Mouse (Mus musculus): ENCODE data around the gene Tgfbr2. TPM values are rescaled to one million over a fixed set of nuclear protein-coding genes. Genes with fewer than 3 reads are reported as not detected.
A peak's percentile ranks its signal among the peaks of the same experiment; 100 is the strongest.
"Not testable (repeated sequence)": the region's sequence is repeated elsewhere in the genome, so short reads cannot be mapped to it uniquely, and the experiment has no call there.

Tgfbr2 gene
- polyA plus RNA-seq, 1 experiment, result 48.4 TPM

DNA sequence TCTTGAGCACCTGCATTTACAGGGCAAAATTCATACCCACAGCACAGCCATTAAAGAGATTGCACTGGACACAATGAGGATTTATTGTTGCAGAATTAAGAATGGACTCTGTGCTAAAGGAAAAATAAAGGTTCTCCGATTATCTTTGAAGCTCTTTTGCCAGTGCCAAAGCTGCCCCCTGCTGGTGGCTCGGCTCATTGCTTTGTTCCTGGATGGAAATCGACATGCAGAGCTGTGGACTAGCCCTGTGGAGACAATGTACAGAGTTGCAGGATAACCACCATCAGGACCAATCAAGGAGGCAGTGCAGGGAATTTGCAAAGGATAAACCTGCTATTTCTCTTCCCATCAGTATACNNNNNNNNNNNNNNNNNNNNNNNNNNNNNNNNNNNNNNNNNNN, 133.4 kb downstream of the Tgfbr2 start:
- H3K79me2 ChIP-seq (ENCODE audit: control insufficient read depth, insufficient read depth), result no peaks in the 10 kb centered on the region
- H3K27me3 ChIP-seq (ENCODE audit: control insufficient read depth, insufficient read depth, insufficient read length), result no peaks in the 10 kb centered on the region
- no peak overlapping the region for H3K4me3 ChIP-seq
- H3K36me3 ChIP-seq (ENCODE audit: control insufficient read depth, insufficient read depth), result no peaks in the 10 kb centered on the region
- no peak overlapping the region for H3K4me2 ChIP-seq (ENCODE audit: low read depth)
- no peak overlapping the region for H3ac ChIP-seq (ENCODE audit: control insufficient read depth, insufficient read length)
- TF ChIP-seq MYOG (IDR thresholded peaks at IDR 0.05; ENCODE audit: control insufficient read depth in 1 of 3, insufficient read depth in 1 of 3, insufficient read length in 2 of 3, low read depth in 2 of 3), result no peak
- TF ChIP-seq POLR2A (IDR thresholded peaks at IDR 0.05; ENCODE audit: insufficient read length, low read depth), result no peak
- TF ChIP-seq SRF (IDR thresholded peaks at IDR 0.05; ENCODE audit: control insufficient read depth, insufficient read length, low read depth), result no peak
- no peak for TF ChIP-seq TCF3 (IDR thresholded peaks at IDR 0.05; ENCODE audit: insufficient read length, low read depth)
- no peak for TF ChIP-seq MAX (IDR thresholded peaks at IDR 0.05; ENCODE audit: low read depth)
- no peak for TF ChIP-seq MYOD1 (IDR thresholded peaks at IDR 0.05; ENCODE audit: control insufficient read depth in 1 of 3, insufficient read length in 2 of 3, low read depth in 2 of 3)
- TF ChIP-seq TCF12 (IDR thresholded peaks at IDR 0.05; ENCODE audit: insufficient read depth, poor library complexity, severe bottlenecking), result no peak
- TF ChIP-seq REST (IDR thresholded peaks at IDR 0.05; ENCODE audit: insufficient read depth, insufficient read length), result no peak
- no peak for TF ChIP-seq E2F4 (IDR thresholded peaks at IDR 0.05; ENCODE audit: insufficient read depth)

DNA sequence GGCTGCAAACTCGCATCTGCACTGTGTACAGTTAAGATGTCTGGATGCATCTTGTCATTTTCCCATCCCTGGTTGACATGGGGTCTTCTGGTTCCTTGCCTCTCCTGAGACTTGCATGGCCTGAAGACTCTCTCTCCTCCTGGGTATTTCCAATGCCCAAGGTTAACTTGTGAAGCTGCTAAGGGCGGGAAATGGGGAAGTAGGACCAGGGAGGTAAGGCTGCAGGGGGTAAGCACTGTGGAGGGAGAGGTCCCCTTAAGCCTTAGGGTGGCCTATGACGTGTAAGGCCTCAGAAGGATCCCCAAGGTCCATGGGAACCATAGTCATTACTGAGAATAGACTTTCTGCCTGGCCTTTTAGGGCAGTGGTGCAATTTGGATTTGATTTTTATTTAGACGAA, 133.8 kb downstream of the Tgfbr2 start:
- H3ac ChIP-seq (ENCODE audit: control insufficient read depth, insufficient read length), result no peak overlapping the region
- H3K4me2 ChIP-seq (ENCODE audit: low read depth), result no peak overlapping the region
- no peaks in the 10 kb centered on the region for H3K36me3 ChIP-seq (ENCODE audit: control insufficient read depth, insufficient read depth)
- no peak overlapping the region for H3K4me3 ChIP-seq
- H3K79me2 ChIP-seq (ENCODE audit: control insufficient read depth, insufficient read depth), result no peaks in the 10 kb centered on the region
- no peaks in the 10 kb centered on the region for H3K27me3 ChIP-seq (ENCODE audit: control insufficient read depth, insufficient read depth, insufficient read length)
- no peak for TF ChIP-seq REST (IDR thresholded peaks at IDR 0.05; ENCODE audit: insufficient read depth, insufficient read length)
- TF ChIP-seq MAX (IDR thresholded peaks at IDR 0.05; ENCODE audit: low read depth), result no peak
- TF ChIP-seq MYOG (IDR thresholded peaks at IDR 0.05; ENCODE audit: control insufficient read depth in 1 of 3, insufficient read depth in 1 of 3, insufficient read length in 2 of 3, low read depth in 2 of 3), result no peak
- no peak for TF ChIP-seq TCF12 (IDR thresholded peaks at IDR 0.05; ENCODE audit: insufficient read depth, poor library complexity, severe bottlenecking)
- no peak for TF ChIP-seq USF1 (IDR thresholded peaks at IDR 0.05; ENCODE audit: low read depth)
- TF ChIP-seq POLR2AphosphoS2 (IDR thresholded peaks at IDR 0.05; ENCODE audit: insufficient read length, low read depth), result no peak
- TF ChIP-seq E2F4 (IDR thresholded peaks at IDR 0.05; ENCODE audit: insufficient read depth), result no peak
- no peak for TF ChIP-seq POLR2A (IDR thresholded peaks at IDR 0.05; ENCODE audit: insufficient read length, low read depth)

DNA sequence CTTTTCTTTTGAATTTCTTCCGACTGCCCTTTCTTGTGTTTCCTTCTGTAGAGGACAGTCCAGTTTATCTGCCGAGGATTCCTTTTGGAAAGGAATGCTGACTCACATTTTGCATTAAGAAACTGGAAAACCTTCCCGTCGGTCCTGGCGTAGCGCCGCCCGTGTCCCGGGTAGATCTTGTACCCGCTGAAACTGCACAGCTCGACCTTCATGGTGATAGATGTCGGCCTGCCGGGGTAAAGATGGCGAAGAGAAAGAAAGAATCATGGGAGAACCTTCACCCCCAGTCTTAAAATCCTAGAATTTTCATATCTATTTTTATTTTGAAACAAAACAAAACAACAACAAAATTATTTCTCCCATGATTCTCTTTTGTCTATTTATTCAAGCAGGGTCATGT, 134.3 kb downstream of the Tgfbr2 start:
- H3K4me2 ChIP-seq (ENCODE audit: low read depth); H3K79me2 ChIP-seq (ENCODE audit: control insufficient read depth, insufficient read depth); H3ac ChIP-seq (ENCODE audit: control insufficient read depth, insufficient read length); H3K36me3 ChIP-seq (ENCODE audit: control insufficient read depth, insufficient read depth); H3K4me3 ChIP-seq; H3K27me3 ChIP-seq (ENCODE audit: control insufficient read depth, insufficient read depth, insufficient read length): not testable (repeated sequence)

DNA sequence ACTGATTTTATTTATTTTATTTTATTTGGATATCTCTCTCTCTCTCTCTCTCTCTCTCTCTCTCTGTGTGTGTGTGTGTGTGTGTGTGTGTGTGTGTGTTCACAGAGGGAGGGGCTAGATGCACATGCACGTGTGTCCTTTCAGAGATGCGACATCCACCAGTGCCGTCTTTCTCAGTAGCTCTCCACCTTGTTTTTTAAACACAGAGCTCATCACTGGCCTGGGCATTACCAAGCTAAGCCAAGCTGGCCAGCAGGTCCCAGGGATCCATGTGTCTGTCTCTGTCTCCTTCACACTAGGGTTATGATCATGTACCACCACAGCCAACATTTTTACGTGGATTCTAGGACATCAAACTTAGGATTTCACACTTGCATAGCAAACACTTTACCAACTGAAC, 135.2 kb downstream of the Tgfbr2 start:
- Histone ChIP-seq H3K36me3 (ENCODE audit: control insufficient read depth, insufficient read depth) (no peaks in the 10 kb centered on the region), H3K27me3 (ENCODE audit: control insufficient read depth, insufficient read depth, insufficient read length) (no peaks in the 10 kb centered on the region), H3K4me3 (no peak overlapping the region), H3K79me2 (ENCODE audit: control insufficient read depth, insufficient read depth) (no peaks in the 10 kb centered on the region), H3ac (ENCODE audit: control insufficient read depth, insufficient read length) (no peak overlapping the region), H3K4me2 (ENCODE audit: low read depth) (no peak overlapping the region)
- TF ChIP-seq REST (IDR thresholded peaks at IDR 0.05; ENCODE audit: insufficient read depth, insufficient read length), result no peak
- TF ChIP-seq TCF3 (IDR thresholded peaks at IDR 0.05; ENCODE audit: insufficient read length, low read depth), result no peak
- TF ChIP-seq USF1 (IDR thresholded peaks at IDR 0.05; ENCODE audit: low read depth), result no peak
- TF ChIP-seq MYOG (IDR thresholded peaks at IDR 0.05; ENCODE audit: control insufficient read depth in 1 of 3, insufficient read depth in 1 of 3, insufficient read length in 2 of 3, low read depth in 2 of 3), result no peak
- TF ChIP-seq E2F4 (IDR thresholded peaks at IDR 0.05; ENCODE audit: insufficient read depth), result no peak

DNA sequence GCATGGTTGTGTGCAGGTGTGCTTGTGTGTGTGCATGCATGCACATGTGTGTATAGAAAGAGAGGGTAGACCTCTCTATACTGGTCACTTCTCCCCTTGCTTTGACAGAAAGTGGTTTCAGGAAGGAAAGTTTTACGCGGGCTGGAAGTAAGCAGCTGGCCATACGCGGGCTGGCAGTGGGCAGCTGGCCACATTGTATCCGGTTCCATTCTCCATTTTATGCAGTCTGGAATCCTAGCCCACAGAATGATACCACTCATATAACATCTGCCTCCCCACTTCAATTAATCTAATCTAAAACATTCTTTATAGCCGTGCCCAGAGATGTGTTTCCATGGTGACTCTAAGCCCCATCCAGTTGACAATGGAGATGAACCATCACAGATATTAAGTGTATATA, 136.9 kb downstream of the Tgfbr2 start:
- H3K36me3 ChIP-seq (ENCODE audit: control insufficient read depth, insufficient read depth), result no peaks in the 10 kb centered on the region
- no peaks in the 10 kb centered on the region for H3K27me3 ChIP-seq (ENCODE audit: control insufficient read depth, insufficient read depth, insufficient read length)
- no peak for TF ChIP-seq TCF12 (IDR thresholded peaks at IDR 0.05; ENCODE audit: insufficient read depth, poor library complexity, severe bottlenecking)
- TF ChIP-seq MYOD1 (IDR thresholded peaks at IDR 0.05; ENCODE audit: control insufficient read depth in 1 of 3, insufficient read length in 2 of 3, low read depth in 2 of 3), result peak in 2 of 3 experiments; percentile 60 to 63
- H3K4me2 ChIP-seq (ENCODE audit: low read depth), result no peak overlapping the region
- no peak overlapping the region for H3ac ChIP-seq (ENCODE audit: control insufficient read depth, insufficient read length)
- no peaks in the 10 kb centered on the region for H3K79me2 ChIP-seq (ENCODE audit: control insufficient read depth, insufficient read depth)
- no peak overlapping the region for H3K4me3 ChIP-seq
